Mouse (Mus musculus) neural tube, embryonic 13.5 days (tissue): ENCODE data around the gene Acsl1. TPM values are rescaled to one million over a fixed set of nuclear protein-coding genes. Genes with fewer than 3 reads are reported as not detected.
"Not testable (repeated sequence)": the region's sequence is repeated elsewhere in the genome, so short reads cannot be mapped to it uniquely, and the experiment has no call there.

Experiments
- ATAC-seq: fragments of 200-750 bp; cut with Nextera tagmentation; 2 replicates; pipeline ENCODE4 v1.8.0; 2017; ENCODE audit warnings: low read depth, mild to moderate bottlenecking, moderate TSS enrichment, moderate library complexity
- H3K27ac ChIP-seq: fragments of 300-500 bp; sonication (generic); replicated peaks from 2 replicates; pipeline ENCODE4 v1.5.1; 2015; ENCODE audit warnings: moderate library complexity, mild to moderate bottlenecking, inconsistent platforms
- H3K27me3 ChIP-seq: fragments of 300-500 bp; sonication (generic); 2 replicates; pipeline ENCODE4 v1.6.1; 2015; ENCODE audit warnings: mild to moderate bottlenecking, inconsistent platforms
- H3K36me3 ChIP-seq: fragments of 300-500 bp; sonication (generic); 2 replicates; pipeline ENCODE4 v1.6.1; 2015; ENCODE audit warnings: mild to moderate bottlenecking, inconsistent platforms
- H3K4me1 ChIP-seq: fragments of 300-500 bp; sonication (generic); replicated peaks from 2 replicates; pipeline ENCODE4 v1.6.1; 2015; ENCODE audit warnings: inconsistent platforms
- H3K4me2 ChIP-seq: fragments of 300-500 bp; sonication (generic); 2 replicates; pipeline ENCODE4 v1.6.1; 2015; ENCODE audit warnings: inconsistent platforms, mild to moderate bottlenecking, moderate library complexity
- H3K4me3 ChIP-seq: fragments of 300-500 bp; sonication (generic); 2 replicates; pipeline ENCODE4 v1.5.1; 2015; ENCODE audit warnings: mild to moderate bottlenecking, inconsistent platforms
- H3K9ac ChIP-seq: fragments of 300-500 bp; sonication (generic); 2 replicates; pipeline ENCODE4 v1.6.1; 2015; ENCODE audit warnings: moderate library complexity, mild to moderate bottlenecking, inconsistent platforms
- H3K9me3 ChIP-seq: fragments of 300-500 bp; sonication (generic); 2 replicates; pipeline ENCODE4 v1.6.1; 2016; ENCODE audit warnings: inconsistent platforms
- WGBS: fragments of 180-500 bp; shearing (Covaris S2); methylation state at CpG from one replicate; pipeline ENCODE4 v1.1.7; 2015; 5-methylcytosine and 5-hydroxymethylcytosine counted together
- polyA plus RNA-seq: library from polyadenylated mRNA; unstranded; fragments of >200 nt; fragmentation: Nextera tagmentation; extraction: Ambion mirVana; gene quantifications from 2 replicates; pipeline ENCODE4 v1.2.1, GENCODE M21; 2015

Acsl1 gene
- polyA plus RNA-seq, 1 experiment from 2014 or later = 13.2 TPM

DNA sequence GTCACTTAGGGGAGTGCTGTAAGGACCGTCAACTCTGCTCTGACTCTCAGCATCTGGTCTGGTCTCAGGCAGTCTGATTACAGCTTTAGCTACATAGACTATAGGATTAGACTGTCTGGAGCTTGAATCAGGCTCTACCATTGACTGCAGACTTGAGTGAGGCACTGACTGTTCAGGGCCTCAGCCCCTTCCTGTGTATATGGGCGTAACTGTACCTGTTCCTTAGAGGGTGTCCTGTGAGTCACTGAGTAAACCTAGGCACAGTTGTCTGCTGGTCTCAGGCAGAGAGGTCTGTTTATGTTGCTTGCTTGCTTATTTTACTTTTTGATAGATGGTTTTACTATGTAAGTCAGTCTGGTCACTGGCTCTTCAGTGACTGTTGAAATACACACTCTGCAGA is 103.1 kb downstream of the Acsl1 start:
- WGBS = 83% methylated on average over 2 of the region's 2 CpGs
- Histone ChIP-seq H3K4me3 (no peak overlapping the region), H3K4me2 (no peak overlapping the region), H3K4me1 (no peaks in the 10 kb centered on the region), H3K36me3 (peaks cover 38% of the 10 kb centered on the region), H3K27ac (no peak overlapping the region), H3K27me3 (no peaks in the 10 kb centered on the region), H3K9ac (no peak overlapping the region), H3K9me3 (no peaks in the 10 kb centered on the region)
- ATAC-seq = no peak

- no peaks in the 10 kb centered on the region for H3K9me3 ChIP-seq
- no peaks in the 10 kb centered on the region for H3K27me3 ChIP-seq
- H3K27ac ChIP-seq = no peak overlapping the region
- no peaks in the 10 kb centered on the region for H3K4me1 ChIP-seq
- 92% methylated on average over 9 of the region's 9 CpGs for WGBS
- no peak overlapping the region for H3K4me2 ChIP-seq
- no peak for ATAC-seq
- no peak overlapping the region for H3K4me3 ChIP-seq
- peaks cover 58% of the 10 kb centered on the region for H3K36me3 ChIP-seq
- H3K9ac ChIP-seq = no peak overlapping the region
Measured at GRCm38 (mm10) chr8:46578794-46579193, 108.0 kb downstream of the Acsl1 start.

- H3K4me1 ChIP-seq, H3K4me3 ChIP-seq, H3K9ac ChIP-seq, H3K27me3 ChIP-seq, H3K4me2 ChIP-seq, ATAC-seq, H3K9me3 ChIP-seq, H3K27ac ChIP-seq: not testable (repeated sequence)
- H3K36me3 ChIP-seq = peaks cover 17% of the 10 kb centered on the region
- WGBS = 42% methylated on average over 4 of the region's 4 CpGs
Measured at GRCm38 (mm10) chr8:46584328-46584727, 113.5 kb downstream of the Acsl1 start.

GRCm38 (mm10) chr8:46585576-46585975 is 114.7 kb downstream of the Acsl1 start:
- no peak overlapping the region for H3K4me3 ChIP-seq
- H3K9me3 ChIP-seq = no peaks in the 10 kb centered on the region
- H3K36me3 ChIP-seq = peaks cover 6% of the 10 kb centered on the region; the same call in 1 of the 2 replicates
- H3K27me3 ChIP-seq = no peaks in the 10 kb centered on the region
- H3K4me1 ChIP-seq = no peaks in the 10 kb centered on the region
- no peak overlapping the region for H3K9ac ChIP-seq
- no peak for ATAC-seq
- WGBS = 83% methylated on average over 3 of the region's 3 CpGs
- no peak overlapping the region for H3K4me2 ChIP-seq
- no peak overlapping the region for H3K27ac ChIP-seq

Other genes starting within 250 kb of the Acsl1 start
- gene Helt, start 176.4 kb upstream of the Acsl1 start, polyA plus RNA-seq = 0.36 and 0.58 TPM in 2 replicates
- 7.1 and 10.3 TPM in 2 replicates for gene Cenpu, start 81.0 kb downstream of the Acsl1 start, polyA plus RNA-seq
- 7.5 and 8.0 TPM in 2 replicates for gene Primpol, start 146.2 kb downstream of the Acsl1 start, polyA plus RNA-seq
- gene Casp3, start 146.3 kb downstream of the Acsl1 start, polyA plus RNA-seq = 213 and 218 TPM in 2 replicates